Mouse (Mus musculus): ENCODE measurements at regions not wholly inside any gene's neighbourhood (a gene's known extent, or its start where the extent isn't known, plus 50 kb on each side); places are given as distances from the start of the nearest gene placed in this dataset.

GRCm38 (mm10) chr13:51930931-51931330 lies 84.5 kb downstream of the Gadd45g start:
- DNase-seq, result no peak

- no peak for DNase-seq
Observed at GRCm38 (mm10) chr13:51935827-51936226, 89.3 kb downstream of the Gadd45g start.

- no peak for DNase-seq
Observed at GRCm38 (mm10) chr13:51936441-51936840, 90.0 kb downstream of the Gadd45g start.

- no peak for DNase-seq
Observed at GRCm38 (mm10) chr13:51937898-51938297, 91.4 kb downstream of the Gadd45g start.

- DNase-seq, result no peak
Observed at GRCm38 (mm10) chr13:51939262-51939661, 92.8 kb downstream of the Gadd45g start.

GRCm38 (mm10) chr13:51939715-51940114 lies 93.2 kb downstream of the Gadd45g start:
- no peak for DNase-seq

- peak; percentile 51 for DNase-seq
Observed at GRCm38 (mm10) chr13:51946171-51946570, 99.7 kb downstream of the Gadd45g start.

- DNase-seq, result no peak
Observed at GRCm38 (mm10) chr13:51948896-51949295, 102.4 kb downstream of the Gadd45g start.

GRCm38 (mm10) chr13:51951506-51952038 lies 105.1 kb downstream of the Gadd45g start:
- DNase-seq, result no peak

- DNase-seq, result no peak
Observed at GRCm38 (mm10) chr13:51953084-51953483, 106.6 kb downstream of the Gadd45g start.

GRCm38 (mm10) chr13:51953569-51953968 lies 107.1 kb downstream of the Gadd45g start:
- DNase-seq, result no peak

GRCm38 (mm10) chr13:51957101-51957500 lies 110.6 kb downstream of the Gadd45g start:
- DNase-seq, result no peak

- DNase-seq, result no peak
Observed at GRCm38 (mm10) chr13:51959591-51959990, 113.1 kb downstream of the Gadd45g start.

GRCm38 (mm10) chr13:51960262-51960661 lies 113.8 kb downstream of the Gadd45g start:
- no peak for DNase-seq

- peak; percentile 50 for DNase-seq
Observed at GRCm38 (mm10) chr13:51962191-51962611, 115.7 kb downstream of the Gadd45g start.

GRCm38 (mm10) chr13:51962676-51963075 lies 116.2 kb downstream of the Gadd45g start:
- no peak for DNase-seq

- DNase-seq, result no peak
Observed at GRCm38 (mm10) chr13:51963966-51964365, 117.5 kb downstream of the Gadd45g start.

GRCm38 (mm10) chr13:51964416-51964815 lies 117.9 kb downstream of the Gadd45g start:
- DNase-seq, result no peak

GRCm38 (mm10) chr13:51964921-51965320 lies 118.4 kb downstream of the Gadd45g start:
- no peak for DNase-seq

GRCm38 (mm10) chr13:51968103-51968502 lies 121.6 kb downstream of the Gadd45g start:
- DNase-seq, result no peak

GRCm38 (mm10) chr13:51968796-51969195 lies 122.3 kb downstream of the Gadd45g start:
- DNase-seq, result no peak

GRCm38 (mm10) chr13:51970051-51970450 lies 123.6 kb downstream of the Gadd45g start:
- DNase-seq, result no peak

- no peak for DNase-seq
Observed at GRCm38 (mm10) chr13:51972656-51973310, 126.3 kb downstream of the Gadd45g start.

GRCm38 (mm10) chr13:51973461-51973860 lies 127.0 kb downstream of the Gadd45g start:
- no peak for DNase-seq
